Mouse (Mus musculus): ENCODE results near the gene Gm10428.
"Not testable (repeated sequence)": the region's sequence is repeated elsewhere in the genome, so short reads cannot be mapped to it uniquely, and the experiment has no call there.

The Gm10428 gene

GRCm38 (mm10) chr11:62752780-62753179 is at the start of gene Gm10428:
TSS of gene Gm10428 (plus strand) at chr11:62753100.
- no peak for DNase-seq (ENCODE audit: low read depth, low spot score)

- DNase-seq (ENCODE audit: low read depth, low spot score): no peak
These were observed 46.8 kb upstream of the Gm10428 start for GRCm38 (mm10) chr11:62706141-62706540.

- no peak for DNase-seq (ENCODE audit: low read depth, low spot score)
These were observed 44.6 kb upstream of the Gm10428 start for GRCm38 (mm10) chr11:62708252-62708651.

DNA sequence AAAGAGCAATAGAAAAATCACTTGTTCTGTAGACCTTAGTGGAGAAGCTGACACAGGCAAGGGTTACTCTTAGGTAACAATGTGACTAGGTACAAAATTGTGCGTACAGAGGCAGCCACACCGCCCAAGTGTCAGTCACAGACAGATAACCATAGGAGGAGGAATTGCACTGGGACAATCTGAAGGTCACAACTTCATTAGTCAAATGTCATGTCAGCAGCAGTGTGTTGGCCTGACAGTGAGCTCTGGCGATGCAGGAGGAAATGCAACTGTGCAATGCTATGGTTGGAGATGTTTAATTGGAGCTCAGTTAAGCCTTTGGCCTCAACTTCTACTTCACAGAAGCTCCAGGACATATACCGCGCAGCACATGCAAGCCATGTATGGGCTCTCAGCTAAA is 42.2 kb upstream of the Gm10428 start:
- DNase-seq (ENCODE audit: low read depth, low spot score): no peak

DNA sequence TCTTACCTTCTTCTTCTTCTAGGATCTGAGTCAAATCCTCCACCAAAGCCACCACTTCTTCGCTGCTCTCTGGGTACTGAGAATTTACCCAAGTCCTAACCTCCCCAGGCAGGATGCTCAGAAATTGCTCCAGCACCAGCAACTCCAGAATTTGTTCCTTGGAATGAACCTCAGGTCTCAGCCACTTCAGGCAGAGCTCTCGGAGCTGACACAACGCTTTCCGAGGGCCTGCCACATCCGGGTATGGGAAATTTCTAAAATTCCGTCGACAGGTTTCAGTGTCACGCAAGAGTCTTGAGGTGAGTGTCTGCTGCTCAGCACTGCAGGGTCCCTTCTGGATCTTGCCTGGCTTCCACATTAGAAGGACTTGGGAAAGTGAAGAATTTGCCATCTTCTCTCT is 24.6 kb upstream of the Gm10428 start:
- no peak for DNase-seq (ENCODE audit: low read depth, low spot score)

DNA sequence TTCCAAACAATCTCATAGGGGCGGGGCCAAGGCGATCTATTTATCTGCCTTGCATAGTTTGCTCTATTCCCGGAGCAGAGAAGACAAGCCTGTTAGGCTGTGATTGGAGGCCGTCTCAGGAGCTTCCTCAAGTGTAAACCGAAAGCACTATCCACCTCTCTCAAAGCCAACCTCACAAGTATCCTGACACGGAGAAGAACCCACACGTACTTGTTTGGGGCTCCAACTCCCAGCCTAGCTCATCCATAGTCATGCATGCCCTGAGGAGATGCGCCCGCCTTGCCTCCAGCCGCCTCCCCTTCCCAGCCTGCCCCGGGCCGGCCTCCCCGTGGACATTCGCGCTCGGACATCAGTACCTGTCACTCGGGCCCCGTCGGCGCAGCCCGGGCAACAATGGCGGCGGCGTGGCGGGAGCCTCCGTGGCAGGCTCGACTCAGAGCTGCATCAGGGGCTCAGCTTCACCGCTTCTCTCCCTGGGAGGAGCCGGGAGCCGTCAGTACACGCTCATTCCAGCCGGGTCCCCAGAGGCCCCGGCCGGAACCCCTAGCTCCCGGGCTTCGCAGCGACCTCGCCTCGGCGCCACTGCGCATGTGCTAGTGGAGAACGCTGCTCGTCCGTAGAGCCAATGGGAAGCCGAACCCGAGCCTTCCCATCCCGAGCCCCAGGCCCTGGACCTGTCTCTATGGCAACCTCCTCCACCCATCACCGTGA is 21.4 kb upstream of the Gm10428 start, which contains the start of gene Zfp287:
TSS of gene Zfp287 (minus strand) at position 595 of the 711 bp plus-strand sequence.
- peak; percentile 92 for DNase-seq (ENCODE audit: low read depth, low spot score)

- DNase-seq (ENCODE audit: low read depth, low spot score): no peak
These were observed 20.9 kb upstream of the Gm10428 start for GRCm38 (mm10) chr11:62732022-62732387.

- DNase-seq (ENCODE audit: low read depth, low spot score): no peak
These were observed 20.2 kb upstream of the Gm10428 start for GRCm38 (mm10) chr11:62732665-62733064.

DNA sequence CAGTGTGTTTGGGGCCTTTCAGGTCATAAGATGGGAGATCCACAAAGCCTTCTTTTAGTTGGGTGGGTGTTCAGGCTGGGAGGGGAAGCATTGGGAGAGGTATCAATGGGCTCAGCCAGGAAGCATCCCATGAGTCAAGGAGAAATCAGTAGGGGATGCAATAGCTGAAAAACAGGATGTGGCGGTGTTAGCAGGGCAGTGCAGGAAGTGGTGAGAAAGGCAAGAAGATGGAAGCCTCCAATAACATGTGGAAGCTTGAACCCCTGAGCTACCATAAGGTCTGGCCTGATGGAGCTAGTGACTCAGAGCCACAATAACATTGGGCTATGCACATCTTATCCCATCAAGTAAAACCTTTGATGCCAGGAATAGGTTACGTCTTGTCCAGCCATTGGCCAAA is 11.7 kb upstream of the Gm10428 start:
- no peak for DNase-seq (ENCODE audit: low read depth, low spot score)

DNA sequence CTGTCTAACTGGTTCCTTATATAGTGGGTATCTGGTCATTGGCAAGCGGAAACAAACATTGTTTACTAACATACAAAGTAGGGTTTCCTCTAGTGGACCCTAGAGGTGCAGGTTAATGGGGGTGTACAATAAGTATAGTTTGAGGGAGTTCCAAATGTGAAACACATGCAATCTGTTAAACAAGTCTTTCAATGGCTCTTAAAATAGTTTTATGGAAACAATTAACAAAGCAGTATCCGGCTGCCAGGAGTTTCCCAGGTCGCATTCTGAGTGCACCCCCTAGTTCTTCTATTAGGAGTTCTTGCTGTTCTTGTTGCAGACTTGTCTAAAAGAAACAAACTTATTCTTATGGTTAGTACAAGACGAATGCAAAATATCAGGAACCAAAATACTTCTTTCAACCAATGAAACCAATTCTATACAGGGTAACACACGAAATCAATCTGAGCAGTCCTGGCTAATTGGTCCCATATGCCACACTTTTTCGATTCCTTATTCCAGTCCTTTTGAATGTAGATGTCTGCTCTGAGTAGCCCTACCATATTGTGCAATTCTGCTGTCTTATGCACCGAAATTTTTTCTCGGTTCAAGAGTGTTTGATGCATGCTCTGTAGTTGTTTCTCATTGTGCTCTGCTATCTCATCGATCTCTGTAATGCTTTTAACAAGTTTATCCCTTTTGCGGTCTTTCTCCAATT is 10.5 kb upstream of the Gm10428 start:
- DNase-seq (ENCODE audit: low read depth, low spot score): no peak

- peak; percentile 71 for DNase-seq (ENCODE audit: low read depth, low spot score)
These were observed 8.8 kb upstream of the Gm10428 start for GRCm38 (mm10) chr11:62744103-62744502.

DNA sequence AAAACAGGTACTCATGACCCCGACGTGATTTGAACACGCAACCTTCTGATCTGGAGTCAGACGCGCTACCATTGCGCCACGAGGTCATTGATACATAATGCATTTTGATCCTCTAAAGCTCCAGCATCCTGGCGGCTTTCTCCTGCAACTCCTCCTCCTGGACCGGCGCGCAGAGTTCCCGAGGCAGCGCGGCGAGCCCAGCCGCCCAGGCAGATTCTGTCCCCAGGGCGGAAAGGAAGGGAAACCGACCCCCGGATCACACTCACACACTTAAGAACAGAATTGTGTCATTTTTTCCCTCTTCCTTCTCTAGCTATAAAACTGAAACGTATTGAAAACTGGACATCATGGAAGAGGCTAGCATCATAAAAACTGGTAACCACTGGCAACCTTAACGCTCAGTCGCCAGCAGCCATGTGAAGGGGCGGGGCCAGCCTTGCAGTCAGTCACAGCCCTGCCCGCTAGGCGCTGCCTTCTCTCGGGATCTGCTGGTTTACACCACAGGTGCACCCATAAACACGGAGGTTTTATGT is 6.8 kb upstream of the Gm10428 start:
- DNase-seq (ENCODE audit: low read depth, low spot score): peak; percentile 78

GRCm38 (mm10) chr11:62747227-62747626 is 5.7 kb upstream of the Gm10428 start:
- no peak for DNase-seq (ENCODE audit: low read depth, low spot score)

- DNase-seq (ENCODE audit: low read depth, low spot score): no peak
These were observed 4.8 kb upstream of the Gm10428 start for GRCm38 (mm10) chr11:62748062-62748461.

DNA sequence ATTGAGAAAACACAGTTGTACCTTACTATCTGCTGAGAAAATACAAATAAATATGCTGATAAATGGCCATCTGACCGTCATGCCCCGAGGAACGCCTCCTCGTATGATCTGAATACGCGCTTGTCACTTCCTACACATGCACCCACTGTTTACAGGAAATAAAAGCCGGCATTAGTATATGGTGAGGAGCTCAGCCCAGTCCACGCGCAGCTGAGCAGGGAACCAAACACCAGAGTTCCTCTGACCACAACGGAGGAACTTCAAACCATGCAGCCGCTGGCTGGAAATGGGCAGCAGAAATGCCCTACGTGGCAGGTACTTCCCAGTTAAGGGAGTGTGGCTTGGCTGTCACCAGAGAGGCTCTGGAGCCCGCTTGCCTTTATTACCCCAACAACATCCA is 3.5 kb upstream of the Gm10428 start:
- not testable (repeated sequence) for DNase-seq (ENCODE audit: low read depth, low spot score)

GRCm38 (mm10) chr11:62752191-62752590 is 709 bp upstream of the Gm10428 start:
- DNase-seq (ENCODE audit: low read depth, low spot score): no peak

DNA sequence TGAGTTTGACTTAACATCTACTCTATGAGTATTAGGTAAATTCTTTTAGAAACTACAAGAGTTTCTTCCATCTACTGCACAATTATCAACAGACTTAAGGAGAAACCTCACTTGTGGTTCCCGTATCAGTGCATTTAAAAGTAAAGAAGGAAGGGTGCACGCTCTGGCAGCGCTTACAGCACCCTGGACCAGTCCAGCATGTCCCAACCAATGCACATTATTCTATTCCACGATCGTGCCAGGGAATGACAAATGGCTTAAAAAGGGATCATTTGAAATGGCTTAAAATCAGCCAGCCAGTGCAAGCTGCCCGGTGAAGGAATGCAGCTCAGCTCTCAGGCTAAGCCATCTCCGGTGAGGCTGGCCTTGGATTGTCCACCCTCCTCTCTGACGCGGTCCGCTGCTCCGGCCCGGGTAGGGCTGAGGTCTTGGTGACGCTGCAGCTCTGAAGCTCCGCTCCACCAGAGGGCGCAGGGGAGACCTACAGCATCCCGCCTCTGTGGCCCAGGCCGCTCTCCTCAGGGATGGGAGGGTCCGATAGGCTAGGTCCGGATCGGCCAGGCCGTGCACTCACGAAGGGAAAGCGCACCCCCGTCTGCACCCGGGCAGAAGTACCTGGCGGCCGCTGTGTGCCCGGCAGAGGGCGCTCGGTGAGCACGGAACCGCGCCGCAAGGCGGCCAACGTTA is 3.7 kb downstream of the Gm10428 start:
- DNase-seq (ENCODE audit: low read depth, low spot score): peak; percentile 98

- no peak for DNase-seq (ENCODE audit: low read depth, low spot score)
These were observed 4.2 kb downstream of the Gm10428 start for GRCm38 (mm10) chr11:62757143-62757507.

DNA sequence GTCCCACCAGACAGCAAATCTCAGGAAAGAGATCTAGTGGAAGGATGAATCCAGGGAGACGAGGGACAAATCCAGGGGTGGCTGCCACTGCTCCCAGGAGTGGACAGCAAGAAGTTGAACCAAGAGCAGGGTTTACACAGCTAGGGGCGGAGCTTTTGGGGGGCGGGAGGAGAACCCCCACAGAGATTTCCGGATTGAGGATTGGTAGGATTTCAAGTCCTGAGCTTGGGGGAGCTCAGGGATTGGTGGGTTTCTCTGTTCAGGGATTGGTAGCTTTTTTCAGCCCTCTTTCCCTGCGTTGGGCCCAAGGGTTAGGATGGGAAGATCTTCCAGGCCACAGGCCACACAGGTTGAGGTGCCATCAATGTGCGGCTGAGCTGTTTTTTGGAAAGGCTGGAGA is 5.0 kb downstream of the Gm10428 start:
- DNase-seq (ENCODE audit: low read depth, low spot score): peak; percentile 86

GRCm38 (mm10) chr11:62758491-62758890 is 5.6 kb downstream of the Gm10428 start:
- DNase-seq (ENCODE audit: low read depth, low spot score): no peak

GRCm38 (mm10) chr11:62760755-62761457 is 8.0 kb downstream of the Gm10428 start:
- DNase-seq (ENCODE audit: low read depth, low spot score): no peak

- DNase-seq (ENCODE audit: low read depth, low spot score): no peak
These were observed 23.6 kb downstream of the Gm10428 start for GRCm38 (mm10) chr11:62776510-62776909.
